Mouse (Mus musculus): ENCODE measurements around the gene Elk3. TPM values are rescaled to one million over a fixed set of nuclear protein-coding genes. Genes with fewer than 3 reads are reported as not detected.

The Elk3 gene
- polyA plus RNA-seq, 1 experiment from 2014 or later = 45.6 TPM

GRCm38 (mm10) chr10:93251426-93251825, 59.5 kb downstream of the Elk3 start:
- no peak overlapping the region for H3K4me2 ChIP-seq (replicated peaks; ENCODE audit: low read depth, low read length)
- no peak overlapping the region for H3K9ac ChIP-seq (replicated peaks; ENCODE audit: low read length)
- ATAC-seq (ENCODE audit: low FRiP score, low TSS enrichment) = no peak
- H3K9me3 ChIP-seq (ENCODE audit: low read length) = no peaks in the 10 kb centered on the region
- peaks cover 22% of the 10 kb centered on the region; the same call in 1 of the 2 replicates for H3K36me3 ChIP-seq (ENCODE audit: insufficient read depth, low read length)
- H3K27ac ChIP-seq (ENCODE audit: low read length) = peak overlapping the region; percentile 16
- 79% methylated on average over 8 of the region's 8 CpGs for WGBS
- no peaks in the 10 kb centered on the region for H3K27me3 ChIP-seq (ENCODE audit: insufficient read depth, low read length)
- H3K4me3 ChIP-seq (ENCODE audit: low read length) = no peak overlapping the region
- H3K4me1 ChIP-seq (ENCODE audit: insufficient read depth, low read length) = peaks cover 29% of the 10 kb centered on the region

GRCm38 (mm10) chr10:93250436-93251317, 60.3 kb downstream of the Elk3 start:
- peak; percentile 49; the same call in 1 of the 2 replicates for ATAC-seq (ENCODE audit: low FRiP score, low TSS enrichment)

GRCm38 (mm10) chr10:93249901-93250300, 61.0 kb downstream of the Elk3 start:
- Histone ChIP-seq H3K27me3 (ENCODE audit: insufficient read depth, low read length) (no peaks in the 10 kb centered on the region), H3K9ac (replicated peaks; ENCODE audit: low read length) (no peak overlapping the region), H3K4me1 (ENCODE audit: insufficient read depth, low read length) (peaks cover 24% of the 10 kb centered on the region), H3K4me3 (ENCODE audit: low read length) (no peak overlapping the region), H3K36me3 (ENCODE audit: insufficient read depth, low read length) (peaks cover 22% of the 10 kb centered on the region; the same call in 1 of the 2 replicates), H3K4me2 (replicated peaks; ENCODE audit: low read depth, low read length) (no peak overlapping the region), H3K27ac (ENCODE audit: low read length) (no peak overlapping the region), H3K9me3 (ENCODE audit: low read length) (no peaks in the 10 kb centered on the region)
- ATAC-seq (ENCODE audit: low FRiP score, low TSS enrichment) = no peak
- WGBS = 81% methylated on average over 7 of the region's 7 CpGs

More at GRCm38 (mm10) chr10:93250436-93251317, 60.3 kb downstream of the Elk3 start:
- Histone ChIP-seq H3K36me3 (ENCODE audit: insufficient read depth, low read length) (peaks cover 22% of the 10 kb centered on the region; the same call in 1 of the 2 replicates), H3K4me1 (ENCODE audit: insufficient read depth, low read length) (peaks cover 28% of the 10 kb centered on the region), H3K4me3 (ENCODE audit: low read length) (no peak overlapping the region), H3K27ac (ENCODE audit: low read length) (peak overlapping the region; percentile 66), H3K9ac (replicated peaks; ENCODE audit: low read length) (0 out of 2 replicates have a peak overlapping the region, but pooled peaks have one; percentile 3), H3K4me2 (replicated peaks; ENCODE audit: low read depth, low read length) (no peak overlapping the region), H3K27me3 (ENCODE audit: insufficient read depth, low read length) (no peaks in the 10 kb centered on the region), H3K9me3 (ENCODE audit: low read length) (no peaks in the 10 kb centered on the region)
- WGBS = 62% methylated on average over 24 of the region's 24 CpGs

- WGBS = 85% methylated on average over 8 of the region's 8 CpGs
- Histone ChIP-seq H3K36me3 (ENCODE audit: insufficient read depth, low read length) (peaks cover 22% of the 10 kb centered on the region; the same call in 1 of the 2 replicates), H3K27me3 (ENCODE audit: insufficient read depth, low read length) (no peaks in the 10 kb centered on the region), H3K4me2 (replicated peaks; ENCODE audit: low read depth, low read length) (no peak overlapping the region), H3K4me1 (ENCODE audit: insufficient read depth, low read length) (peaks cover 30% of the 10 kb centered on the region), H3K27ac (ENCODE audit: low read length) (no peak overlapping the region), H3K9me3 (ENCODE audit: low read length) (no peaks in the 10 kb centered on the region), H3K9ac (replicated peaks; ENCODE audit: low read length) (no peak overlapping the region), H3K4me3 (ENCODE audit: low read length) (no peak overlapping the region)
- ATAC-seq (ENCODE audit: low FRiP score, low TSS enrichment) = no peak
These were observed 62.5 kb downstream of the Elk3 start for GRCm38 (mm10) chr10:93248416-93248815.

- ATAC-seq (ENCODE audit: low FRiP score, low TSS enrichment) = peak; percentile 77; the same call in 1 of the 2 replicates
- 30% methylated on average over 6 of the region's 6 CpGs for WGBS
These were observed 63.0 kb downstream of the Elk3 start for GRCm38 (mm10) chr10:93247902-93248301.

GRCm38 (mm10) chr10:93247422-93247821, 63.5 kb downstream of the Elk3 start:
- Histone ChIP-seq H3K36me3 (ENCODE audit: insufficient read depth, low read length) (peaks cover 12% of the 10 kb centered on the region; the same call in 1 of the 2 replicates), H3K9me3 (ENCODE audit: low read length) (no peaks in the 10 kb centered on the region), H3K4me3 (ENCODE audit: low read length) (no peak overlapping the region), H3K27ac (ENCODE audit: low read length) (peak overlapping the region; percentile 35), H3K4me2 (replicated peaks; ENCODE audit: low read depth, low read length) (no peak overlapping the region), H3K27me3 (ENCODE audit: insufficient read depth, low read length) (no peaks in the 10 kb centered on the region), H3K4me1 (ENCODE audit: insufficient read depth, low read length) (peaks cover 34% of the 10 kb centered on the region), H3K9ac (replicated peaks; ENCODE audit: low read length) (no peak overlapping the region)
- 77% methylated on average over 12 of the region's 12 CpGs for WGBS
- no peak for ATAC-seq (ENCODE audit: low FRiP score, low TSS enrichment)

More at GRCm38 (mm10) chr10:93247902-93248301, 63.0 kb downstream of the Elk3 start:
- H3K4me2 ChIP-seq (replicated peaks; ENCODE audit: low read depth, low read length) = no peak overlapping the region
- H3K9me3 ChIP-seq (ENCODE audit: low read length) = no peaks in the 10 kb centered on the region
- no peak overlapping the region for H3K4me3 ChIP-seq (ENCODE audit: low read length)
- peaks cover 31% of the 10 kb centered on the region for H3K4me1 ChIP-seq (ENCODE audit: insufficient read depth, low read length)
- H3K27ac ChIP-seq (ENCODE audit: low read length) = peak overlapping the region; percentile 35
- peaks cover 17% of the 10 kb centered on the region; the same call in 1 of the 2 replicates for H3K36me3 ChIP-seq (ENCODE audit: insufficient read depth, low read length)
- no peaks in the 10 kb centered on the region for H3K27me3 ChIP-seq (ENCODE audit: insufficient read depth, low read length)
- H3K9ac ChIP-seq (replicated peaks; ENCODE audit: low read length) = no peak overlapping the region

- no peak overlapping the region for H3K4me2 ChIP-seq (replicated peaks; ENCODE audit: low read depth, low read length)
- ATAC-seq (ENCODE audit: low FRiP score, low TSS enrichment) = no peak
- H3K4me3 ChIP-seq (ENCODE audit: low read length) = no peak overlapping the region
- no peaks in the 10 kb centered on the region for H3K9me3 ChIP-seq (ENCODE audit: low read length)
- H3K4me1 ChIP-seq (ENCODE audit: insufficient read depth, low read length) = peaks cover 40% of the 10 kb centered on the region
- no peak overlapping the region for H3K9ac ChIP-seq (replicated peaks; ENCODE audit: low read length)
- H3K36me3 ChIP-seq (ENCODE audit: insufficient read depth, low read length) = 0 out of 2 replicates have a peak, but pooled peaks cover 13% of the 10 kb centered on the region
- no peak overlapping the region for H3K27ac ChIP-seq (ENCODE audit: low read length)
- 91% methylated on average over 7 of the region's 7 CpGs for WGBS
- no peaks in the 10 kb centered on the region for H3K27me3 ChIP-seq (ENCODE audit: insufficient read depth, low read length)
These were observed 64.6 kb downstream of the Elk3 start for GRCm38 (mm10) chr10:93246185-93246920.

GRCm38 (mm10) chr10:93244209-93244705, 66.7 kb downstream of the Elk3 start:
- peaks cover 15% of the 10 kb centered on the region for H3K36me3 ChIP-seq (ENCODE audit: insufficient read depth, low read length)
- no peak overlapping the region for H3K9ac ChIP-seq (replicated peaks; ENCODE audit: low read length)
- H3K4me3 ChIP-seq (ENCODE audit: low read length) = no peak overlapping the region
- H3K4me1 ChIP-seq (ENCODE audit: insufficient read depth, low read length) = peaks cover 33% of the 10 kb centered on the region
- H3K27me3 ChIP-seq (ENCODE audit: insufficient read depth, low read length) = no peaks in the 10 kb centered on the region
- no peaks in the 10 kb centered on the region for H3K9me3 ChIP-seq (ENCODE audit: low read length)
- no peak overlapping the region for H3K4me2 ChIP-seq (replicated peaks; ENCODE audit: low read depth, low read length)
- H3K27ac ChIP-seq (ENCODE audit: low read length) = no peak overlapping the region
- WGBS = 66% methylated on average over 10 of the region's 10 CpGs
- ATAC-seq (ENCODE audit: low FRiP score, low TSS enrichment) = no peak

GRCm38 (mm10) chr10:93242861-93243260, 68.1 kb downstream of the Elk3 start:
- Histone ChIP-seq H3K4me2 (replicated peaks; ENCODE audit: low read depth, low read length) (no peak overlapping the region), H3K9ac (replicated peaks; ENCODE audit: low read length) (no peak overlapping the region), H3K36me3 (ENCODE audit: insufficient read depth, low read length) (peaks cover 14% of the 10 kb centered on the region), H3K4me1 (ENCODE audit: insufficient read depth, low read length) (peaks cover 32% of the 10 kb centered on the region), H3K4me3 (ENCODE audit: low read length) (no peak overlapping the region), H3K9me3 (ENCODE audit: low read length) (no peaks in the 10 kb centered on the region), H3K27me3 (ENCODE audit: insufficient read depth, low read length) (no peaks in the 10 kb centered on the region), H3K27ac (ENCODE audit: low read length) (no peak overlapping the region)
- ATAC-seq (ENCODE audit: low FRiP score, low TSS enrichment) = no peak
- 14% methylated on average over 5 of the region's 5 CpGs for WGBS

All from kidney, embryonic 16.5 days (tissue).